Mouse (Mus musculus) ES-E14 (cell line): Measurements from ENCODE around the gene Gcg. TPM values are rescaled to one million over a fixed set of nuclear protein-coding genes. Genes with fewer than 3 reads are reported as not detected.

ENCODE experiments used
- DNase-seq: peaks from one replicate; pipeline ENCODE4 v3.0.0-alpha.2; 2013; ENCODE audit warnings: low read depth, low spot score
- H3K27ac ChIP-seq: 2 replicates; pipeline ENCODE4 v1.5.1; 2012; ENCODE audit warnings: low read depth, mild to moderate bottlenecking, low read length, moderate library complexity, mixed read lengths; ENCODE audit not compliant: poor library complexity, insufficient read depth, severe bottlenecking
- H3K36me3 ChIP-seq: 2 replicates; pipeline ENCODE4 v1.6.1; 2012; ENCODE audit warnings: mild to moderate bottlenecking, low read length, moderate library complexity, mixed read lengths; ENCODE audit not compliant: control insufficient read depth, poor library complexity, insufficient read depth, severe bottlenecking
- H3K4me1 ChIP-seq, 2 experiments: fragments of 150-350 bp in 1 of 2; sonication (generic) in 1 of 2; 2 replicates each; pipeline ENCODE4 v1.6.1; 2012; ENCODE audit warnings: low read length in 2 of 2, mild to moderate bottlenecking in 1 of 2, mixed read lengths in 1 of 2; ENCODE audit not compliant: control insufficient read depth in 2 of 2, insufficient read depth in 2 of 2, poor library complexity in 1 of 2
- H3K4me3 ChIP-seq, 2 experiments: fragments of 150-350 bp in 1 of 2; sonication (generic) in 1 of 2; 2 replicates each; pipeline ENCODE4 v1.5.1; 2012; ENCODE audit warnings: low read length in 2 of 2, low read depth in 1 of 2, mild to moderate bottlenecking in 1 of 2, mixed read lengths in 1 of 2; ENCODE audit not compliant: insufficient read depth in 1 of 2, poor library complexity in 1 of 2, severe bottlenecking in 1 of 2
- H3K9ac ChIP-seq: 2 replicates; pipeline ENCODE4 v1.6.1; 2012; ENCODE audit warnings: low read depth, mild to moderate bottlenecking, low read length, mixed read lengths; ENCODE audit not compliant: poor library complexity, insufficient read depth, severe bottlenecking
- H3K9me3 ChIP-seq: fragments of 150-350 bp; sonication (generic); 2 replicates; pipeline ENCODE4 v1.6.1; 2012; ENCODE audit warnings: low read depth, mild to moderate bottlenecking, low read length; ENCODE audit not compliant: control insufficient read depth, insufficient read depth
- CHD2 ChIP-seq: IDR thresholded peaks from 2 replicates; pipeline ENCODE4 v1.6.1; 2014; ENCODE audit warnings: mild to moderate bottlenecking, low read depth, low read length, inconsistent platforms
- HCFC1 ChIP-seq: IDR thresholded peaks from 2 replicates; pipeline ENCODE4 v1.6.1; 2012; ENCODE audit warnings: low read length, inconsistent platforms, borderline replicate concordance; ENCODE audit not compliant: insufficient read depth
- MAFK ChIP-seq: IDR thresholded peaks from 2 replicates; pipeline ENCODE4 v1.6.1; 2014; ENCODE audit warnings: mild to moderate bottlenecking, low read depth, low read length, inconsistent platforms; ENCODE audit not compliant: insufficient read depth
- ZC3H11A ChIP-seq: IDR thresholded peaks from 2 replicates; pipeline ENCODE4 v1.6.1; 2012; ENCODE audit warnings: low read depth, mild to moderate bottlenecking, inconsistent platforms, low read length, borderline replicate concordance
- ZNF384 ChIP-seq: IDR thresholded peaks from 2 replicates; pipeline ENCODE4 v1.6.1; 2012; ENCODE audit warnings: low read depth, low read length, inconsistent platforms
- in situ Hi-C, 2 experiments: fragments of 600-800 bp; cut with MboI; formaldehyde crosslinking; loops; one replicate each; pipeline ENCODE4 v1.15.1; 2025; ENCODE audit warnings: low sequenced_read_pairs in 2 of 2, inconsistent platforms in 1 of 2; ENCODE audit not compliant: unreplicated experiment in 2 of 2
- total RNA-seq: library from RNA; depleted of rRNA; stranded (reverse); fragments of 300-350 nt; gene quantifications from 2 replicates; pipeline ENCODE4 v1.2.3, GENCODE M21; 2012

Gcg gene
- total RNA-seq, 1 experiment = not detected

DNA sequence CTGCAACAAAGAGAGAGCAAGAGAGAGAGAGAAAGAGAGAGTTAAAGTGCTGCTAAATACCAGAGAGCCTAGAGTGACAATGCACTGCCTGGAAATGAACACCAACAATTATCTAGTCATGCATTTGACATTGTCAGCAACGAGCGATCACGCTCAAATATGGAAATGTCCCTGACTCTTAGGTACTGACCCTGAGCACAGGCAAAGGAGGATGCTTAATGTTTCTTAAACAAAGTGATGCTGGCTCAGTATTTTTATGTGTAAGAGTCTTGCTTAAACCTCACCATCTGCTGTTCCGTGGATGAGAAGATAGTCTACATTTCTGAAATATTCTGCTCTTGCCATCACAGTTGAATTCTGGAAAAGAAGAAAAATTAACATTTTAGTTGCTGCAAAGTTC lies 19.1 kb upstream of the Gcg start:
- Histone ChIP-seq H3K27ac (no peak overlapping the region), H3K36me3 (no peaks in the 10 kb centered on the region), H3K9ac (no peak overlapping the region), H3K4me1 (no peaks in the 10 kb centered on the region), H3K4me3 (no peak overlapping the region), H3K9me3 (no peaks in the 10 kb centered on the region)
- no peak for TF ChIP-seq MAFK
- no peak for TF ChIP-seq HCFC1
- TF ChIP-seq CHD2 = no peak
- TF ChIP-seq ZC3H11A = no peak
- TF ChIP-seq ZNF384 = no peak
- no peak for DNase-seq
- in situ Hi-C loops = no loop called here

DNA sequence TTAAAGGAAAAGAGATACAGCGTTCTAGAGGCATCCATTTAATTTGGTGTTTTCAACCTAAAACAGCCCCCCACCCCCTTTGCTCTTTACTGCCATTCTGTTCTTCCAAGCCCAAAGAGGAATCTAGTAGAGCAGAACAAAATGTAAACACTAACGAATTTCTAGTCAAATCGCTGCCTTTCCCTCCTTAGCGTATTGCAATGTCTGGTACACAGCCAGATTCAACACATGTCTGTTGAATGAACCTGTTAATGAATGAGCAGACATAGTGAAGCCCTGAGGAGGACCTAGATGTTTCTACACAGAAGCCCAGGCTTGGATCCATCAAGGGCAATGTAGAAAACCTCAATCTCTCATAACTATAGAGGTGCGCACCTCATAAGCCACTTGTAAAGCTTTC lies 15.4 kb upstream of the Gcg start:
- Histone ChIP-seq H3K9me3 (no peaks in the 10 kb centered on the region), H3K9ac (no peak overlapping the region), H3K4me1 (no peaks in the 10 kb centered on the region), H3K27ac (no peak overlapping the region), H3K36me3 (no peaks in the 10 kb centered on the region), H3K4me3 (no peak overlapping the region)
- no peak for DNase-seq
- TF ChIP-seq ZNF384 (no peak), MAFK (no peak), CHD2 (no peak), ZC3H11A (no peak), HCFC1 (no peak)
- in situ Hi-C loops = no loop called here

DNA sequence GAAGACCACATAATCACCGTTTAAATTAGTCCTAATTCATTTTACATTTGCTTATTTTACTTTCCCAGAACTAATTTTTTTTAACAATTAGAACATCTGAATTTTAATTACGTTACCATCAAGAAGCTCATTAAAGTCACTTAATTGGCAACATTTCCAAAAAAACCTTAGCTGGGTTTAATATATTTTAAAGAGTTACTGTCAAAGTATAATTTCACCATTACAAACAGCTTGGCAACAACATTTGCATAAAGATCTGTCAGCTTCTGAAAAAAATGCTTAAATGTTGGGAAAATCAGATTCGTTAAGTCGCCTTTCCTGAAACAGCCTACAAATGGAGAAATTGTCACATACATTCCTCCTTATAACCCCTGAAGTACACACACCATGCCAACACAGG lies 14.6 kb upstream of the Gcg start:
- no peak overlapping the region for H3K27ac ChIP-seq
- no peaks in the 10 kb centered on the region for H3K36me3 ChIP-seq
- in situ Hi-C loops = no loop called here
- TF ChIP-seq MAFK (no peak), ZC3H11A (no peak), ZNF384 (no peak)
- no peaks in the 10 kb centered on the region for H3K9me3 ChIP-seq
- no peak overlapping the region for H3K9ac ChIP-seq
- DNase-seq = no peak
- no peaks in the 10 kb centered on the region for H3K4me1 ChIP-seq
- H3K4me3 ChIP-seq = no peak overlapping the region

DNA sequence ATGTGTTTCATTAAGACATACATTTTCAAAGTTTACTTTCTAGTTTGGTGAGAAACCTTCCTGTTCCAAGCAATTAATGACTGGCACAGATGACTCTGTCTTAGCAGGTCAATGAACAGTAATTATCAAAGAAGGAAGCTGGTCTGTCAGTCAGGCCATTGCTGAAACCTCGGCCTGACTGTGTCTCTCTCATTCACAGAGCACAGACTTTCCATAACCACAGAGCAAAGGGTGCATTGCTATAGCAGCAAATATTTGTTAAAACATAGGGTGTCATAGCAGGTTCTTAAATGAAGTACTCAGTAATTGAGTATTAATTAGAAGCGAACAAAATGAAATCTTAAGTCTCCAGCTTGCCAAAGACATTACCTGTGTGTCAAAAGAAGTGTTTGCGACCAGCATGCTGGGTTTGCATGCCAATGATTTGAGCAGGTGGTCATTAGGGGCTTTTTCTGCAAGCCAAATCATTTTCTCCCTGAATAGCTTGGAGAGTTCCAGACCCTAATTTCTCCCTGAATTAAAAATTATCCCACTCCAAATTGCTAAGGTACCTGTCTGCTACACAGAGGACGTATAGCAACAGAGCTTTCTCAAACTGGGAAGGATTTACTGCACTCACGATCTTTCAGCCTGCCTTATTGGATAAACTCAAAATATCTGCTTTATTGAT lies 14.0 kb upstream of the Gcg start:
- no peaks in the 10 kb centered on the region for H3K9me3 ChIP-seq
- no peak for TF ChIP-seq MAFK
- no peak for TF ChIP-seq ZC3H11A
- TF ChIP-seq ZNF384 = no peak
- TF ChIP-seq HCFC1 = no peak
- no peak for TF ChIP-seq CHD2
- no peaks in the 10 kb centered on the region for H3K36me3 ChIP-seq
- no peak overlapping the region for H3K9ac ChIP-seq
- in situ Hi-C loops = no loop called here
- H3K4me1 ChIP-seq = no peaks in the 10 kb centered on the region
- DNase-seq = no peak
- no peak overlapping the region for H3K4me3 ChIP-seq
- H3K27ac ChIP-seq = no peak overlapping the region

DNA sequence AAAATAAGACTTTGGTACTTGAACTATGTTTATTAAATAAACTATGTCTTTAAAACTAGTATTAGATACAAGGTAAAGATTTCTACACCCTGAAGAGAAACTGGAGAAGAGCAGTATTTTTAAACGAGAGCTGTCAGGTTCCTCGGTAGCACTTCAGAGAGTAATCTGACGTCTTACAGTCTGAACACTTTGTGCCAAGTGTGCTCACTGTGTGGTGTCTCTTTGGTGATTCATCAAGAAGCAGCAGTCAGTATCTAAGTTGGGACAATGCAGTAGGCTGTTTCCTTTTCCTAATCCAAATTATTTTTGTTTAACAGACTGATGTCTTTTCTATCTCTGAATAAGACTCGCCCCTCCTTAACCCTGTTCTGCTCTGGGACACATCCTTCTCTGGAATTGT lies 12.0 kb upstream of the Gcg start:
- DNase-seq = no peak
- Histone ChIP-seq H3K9me3 (no peaks in the 10 kb centered on the region), H3K27ac (no peak overlapping the region), H3K4me1 (no peaks in the 10 kb centered on the region), H3K4me3 (no peak overlapping the region), H3K9ac (no peak overlapping the region), H3K36me3 (no peaks in the 10 kb centered on the region)
- TF ChIP-seq CHD2 = no peak
- no peak for TF ChIP-seq MAFK
- TF ChIP-seq HCFC1 = no peak
- no peak for TF ChIP-seq ZC3H11A
- TF ChIP-seq ZNF384 = no peak
- in situ Hi-C loops = no loop called here
